ENCODE assay signal across 14 mouse cellular contexts in the genomic region with DNA sequence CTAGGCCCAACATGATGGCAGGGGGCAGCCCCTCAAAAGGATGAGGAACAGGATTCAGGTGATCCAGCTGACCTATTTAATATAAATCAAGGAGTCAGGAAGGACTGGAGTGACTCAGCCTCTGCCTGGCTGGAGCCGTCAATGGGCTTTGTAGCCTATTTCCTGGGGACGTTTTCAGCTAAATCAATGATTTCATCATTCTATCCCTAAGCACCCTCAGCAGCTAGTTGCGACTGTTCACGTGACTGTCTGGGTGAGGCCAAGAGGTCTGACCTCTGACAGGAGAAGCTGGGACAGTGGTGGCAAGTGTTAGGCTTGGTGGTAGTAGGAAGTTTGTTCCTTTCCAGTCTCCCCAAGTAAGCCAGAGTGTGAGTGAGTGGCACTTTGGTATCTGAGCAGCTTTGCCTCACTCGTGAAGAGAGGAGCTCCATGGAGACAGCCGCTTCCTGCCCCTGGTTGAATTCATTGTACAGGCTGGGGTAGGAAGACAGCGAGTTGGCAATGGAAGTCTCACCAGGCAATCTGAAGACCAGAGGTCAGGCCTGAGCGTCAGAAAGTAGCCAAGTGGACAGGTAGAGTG.
DNase-seq lines count a peak whose midpoint lies in the region; ATAC-seq and TF ChIP-seq lines count a peak whose summit lies in the region.
"Had no signal": no experiment of that assay in that cellular context is flagged by ENCODE, and none has a peak within 500 bp of the region (broad histone marks: within the 10 kb centered on the region; RNA-seq: fewer than 3 reads in every experiment).

No protein-coding gene starts in this region.

- WGBS in liver, postnatal 0 days (ENCODE audit: insufficient replicate concordance) = 65% methylated on average over 8 of the region's 8 CpGs

- H3K4me2 ChIP-seq in liver, postnatal 0 days (ENCODE audit: low read depth, low read length) = no peak overlapping the region
- H3K4me2 ChIP-seq: hindbrain, embryonic 14.5 days; limb, embryonic 12.5 days; lung, embryonic 14.5 days had no signal

- peak overlapping the region; percentile 61 for H3K27ac ChIP-seq in gastrocnemius, adult 2 months
- H3K27ac ChIP-seq in liver, postnatal 0 days (ENCODE audit: low read depth) = peak overlapping the region; percentile 45
- H3K27ac ChIP-seq: hindbrain, embryonic 14.5 days; limb, embryonic 12.5 days had no signal

- TF ChIP-seq EP300 in liver, postnatal 0 days (IDR thresholded peaks at IDR 0.05; ENCODE audit: low read depth) = no peak; the same call in 1 of the 2 replicates

- no peak overlapping the region for H3K9ac ChIP-seq in liver, postnatal 0 days (replicated peaks)
- H3K9ac ChIP-seq: hindbrain, embryonic 14.5 days; limb, embryonic 12.5 days; lung, embryonic 14.5 days had no signal

- no peaks in the 10 kb centered on the region for H3K9me3 ChIP-seq in liver, postnatal 0 days (ENCODE audit: low read length)
- H3K9me3 ChIP-seq: limb, embryonic 12.5 days had no signal

- H3K4me3 ChIP-seq in gastrocnemius, adult 2 months = no peak overlapping the region
- no peak overlapping the region for H3K4me3 ChIP-seq in liver, postnatal 0 days (ENCODE audit: low read depth, low read length)
- H3K4me3 ChIP-seq: heart, adult 2 months; limb, embryonic 12.5 days had no signal

- DNase-seq in gastrocnemius, adult 2 months = peak; percentile 35
- DNase-seq in gastrocnemius, postnatal 25 days = no peak
- DNase-seq in liver, postnatal 0 days = peak; percentile 29
- no peak for DNase-seq in liver
- peak; percentile 30 for DNase-seq in lung, postnatal 25 days (ENCODE audit: low spot score)
- DNase-seq in urinary bladder, adult 18-20 months (ENCODE audit: low spot score in 2 of 2) = no peak
- DNase-seq in right cerebral cortex, postnatal 14 days = no peak
- DNase-seq in left cerebral cortex, adult 11 months (ENCODE audit: low spot score) = no peak
- DNase-seq: cerebellum, adult 11 months; kidney, adult 18-20 months; lung, embryonic 14.5 days had no signal

- no peaks in the 10 kb centered on the region for H3K27me3 ChIP-seq in liver, postnatal 0 days (ENCODE audit: insufficient read depth, low read length)
- H3K27me3 ChIP-seq: limb, embryonic 12.5 days had no signal

- peak; percentile 72 for ATAC-seq in liver, postnatal 0 days

- peaks cover 20% of the 10 kb centered on the region for H3K4me1 ChIP-seq in liver, postnatal 0 days (ENCODE audit: insufficient read depth)

- H3K36me3 ChIP-seq in liver, postnatal 0 days (replicated peaks; ENCODE audit: insufficient read depth, low read length) = no peaks in the 10 kb centered on the region
- H3K36me3 ChIP-seq: limb, embryonic 12.5 days had no signal

- intact Hi-C loops in gastrocnemius, adult 2 months (cut with DNase I) = no loop called here

- no peak for TF ChIP-seq CTCF in gastrocnemius, adult 2 months (IDR thresholded peaks at IDR 0.05)
- TF ChIP-seq CTCF in liver, postnatal 0 days (IDR thresholded peaks at IDR 0.05; ENCODE audit: low read depth) = no peak

Comparison
In these comparisons a context has a peak if more than half of its experiments do, and no peak if none do; other contexts are left out.
1. DNase-seq: peak in gastrocnemius, adult 2 months (single experiment), liver, postnatal 0 days (single experiment) and lung, postnatal 25 days (single experiment); none in gastrocnemius, postnatal 25 days (single experiment), liver (single experiment), urinary bladder, adult 18-20 months (0 of 2), right cerebral cortex, postnatal 14 days (single experiment) and left cerebral cortex, adult 11 months (single experiment).